Mouse (Mus musculus) cerebellum, adult 8-10 months (tissue): ENCODE measurements around the gene Ctcfl.

Experiments
- DNase-seq: peaks from one replicate; pipeline ENCODE4 v3.0.0; 2022

The Ctcfl gene

DNA sequence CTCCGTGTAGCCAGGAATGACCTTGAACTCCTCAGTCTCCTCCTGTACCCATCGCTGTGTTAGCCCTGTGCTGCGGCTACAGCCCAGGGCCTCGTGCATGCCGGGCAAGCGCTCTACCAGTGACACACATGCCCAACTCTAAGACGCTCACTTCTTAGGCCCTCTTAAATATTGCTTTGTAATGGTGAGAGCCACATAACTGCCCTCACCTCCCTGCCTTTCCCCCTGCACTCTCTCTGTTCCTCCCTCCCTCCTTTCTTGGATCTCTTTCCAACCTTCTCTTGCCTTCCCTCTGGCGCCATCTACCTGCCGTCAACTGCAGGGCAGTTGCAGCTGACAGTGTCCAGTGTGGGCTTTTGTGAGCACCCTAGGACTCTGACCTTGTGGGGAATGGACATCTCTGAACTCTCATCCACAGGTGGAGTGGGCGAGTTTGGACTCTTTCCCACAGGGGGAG, 38.5 kb downstream of the Ctcfl start:
- DNase-seq: peak; percentile 45

DNA sequence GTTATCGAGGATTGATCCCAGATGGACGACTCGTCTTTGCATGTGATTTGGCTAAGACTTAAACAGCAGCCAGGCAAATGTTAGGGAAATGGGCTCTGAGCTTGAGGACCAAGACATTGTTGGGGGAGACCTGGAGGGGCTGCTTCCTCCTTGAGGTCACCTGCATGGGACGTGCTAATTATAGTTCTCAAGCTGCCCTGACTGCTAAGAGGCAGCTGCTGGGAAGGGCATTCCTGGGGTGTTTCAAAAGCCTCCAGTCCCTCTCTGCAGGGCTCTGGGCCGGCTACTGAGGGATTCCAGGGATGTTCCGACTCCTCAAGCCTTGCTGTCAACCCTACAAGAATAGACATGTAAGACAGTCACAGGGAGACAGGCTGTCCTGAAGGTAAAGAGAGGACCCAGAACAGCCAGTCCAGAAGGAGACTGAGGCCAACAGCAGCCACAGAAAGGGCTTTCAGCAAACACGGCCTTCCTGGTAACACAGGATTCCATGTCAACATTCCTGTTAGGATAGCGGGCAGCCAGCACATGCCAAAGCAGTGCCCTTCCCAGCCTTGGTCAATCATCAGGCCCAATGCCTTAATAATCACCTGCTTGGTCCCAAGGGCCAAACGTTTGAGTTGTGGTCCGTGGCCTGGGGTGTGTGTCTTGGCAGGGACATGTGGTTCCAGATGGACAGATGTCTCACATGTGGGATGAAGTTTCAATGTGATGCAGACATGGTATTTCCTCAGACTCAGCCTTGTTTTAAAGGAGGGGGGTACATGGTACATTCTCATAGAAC, 39.4 kb downstream of the Ctcfl start:
- no peak for DNase-seq

DNA sequence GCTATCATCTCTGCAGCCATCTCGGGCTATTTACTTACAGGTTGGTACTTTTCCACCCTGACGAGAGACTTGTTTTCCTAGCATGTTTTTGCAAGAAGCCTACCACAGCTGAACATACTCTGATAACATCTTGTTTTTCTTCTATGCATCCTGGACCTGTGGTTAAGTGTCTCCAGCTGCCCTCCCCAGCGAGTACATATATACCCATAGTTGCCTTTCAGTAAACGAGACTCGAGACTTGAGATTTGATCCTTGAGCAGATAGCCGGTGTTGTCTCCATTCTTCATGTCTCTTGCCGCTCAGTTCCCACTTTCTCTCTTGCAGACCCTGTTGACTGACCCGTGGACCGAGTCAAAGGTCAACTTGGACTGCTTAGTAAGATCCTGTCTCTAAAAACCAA, 42.4 kb downstream of the Ctcfl start:
- no peak for DNase-seq

DNA sequence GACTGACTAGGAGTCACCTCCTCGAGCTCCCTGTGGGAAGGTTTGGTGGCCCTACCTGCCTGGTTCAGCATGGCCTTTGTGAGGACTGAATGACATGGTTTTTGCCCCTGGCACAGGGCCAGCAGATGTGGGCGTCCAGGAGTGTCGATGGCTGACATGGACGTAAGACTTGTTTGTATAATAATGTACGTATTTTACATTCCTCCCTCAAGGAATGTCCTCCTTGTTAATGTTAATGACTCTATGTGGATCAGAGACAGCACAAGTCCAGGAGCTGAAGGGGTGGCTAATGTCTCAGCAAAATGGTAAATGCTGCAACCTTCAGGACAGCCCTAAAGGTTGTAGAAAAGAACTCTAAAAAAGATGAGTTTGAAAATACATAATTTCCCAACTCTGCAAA, 45.7 kb downstream of the Ctcfl start:
- no peak for DNase-seq

DNA sequence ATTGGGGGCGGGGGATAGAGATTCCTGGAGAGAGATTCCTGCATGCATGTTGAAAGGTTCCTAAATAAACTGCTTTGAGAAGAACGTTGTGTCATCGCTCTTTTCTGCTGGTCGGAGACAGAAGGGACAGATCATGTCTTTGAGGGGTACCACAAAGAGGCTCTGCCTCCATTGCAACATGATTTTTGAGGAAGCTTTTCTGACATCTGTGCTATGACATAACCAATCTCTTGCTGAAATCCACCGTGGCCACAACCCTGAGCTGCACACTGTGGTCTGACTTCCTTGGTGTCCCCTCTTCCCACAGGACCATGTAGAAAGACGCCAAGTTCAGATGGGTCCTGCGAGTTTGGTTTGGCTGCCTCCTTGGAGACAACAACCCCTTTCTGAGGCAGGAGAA, 46.4 kb downstream of the Ctcfl start:
- no peak for DNase-seq

DNA sequence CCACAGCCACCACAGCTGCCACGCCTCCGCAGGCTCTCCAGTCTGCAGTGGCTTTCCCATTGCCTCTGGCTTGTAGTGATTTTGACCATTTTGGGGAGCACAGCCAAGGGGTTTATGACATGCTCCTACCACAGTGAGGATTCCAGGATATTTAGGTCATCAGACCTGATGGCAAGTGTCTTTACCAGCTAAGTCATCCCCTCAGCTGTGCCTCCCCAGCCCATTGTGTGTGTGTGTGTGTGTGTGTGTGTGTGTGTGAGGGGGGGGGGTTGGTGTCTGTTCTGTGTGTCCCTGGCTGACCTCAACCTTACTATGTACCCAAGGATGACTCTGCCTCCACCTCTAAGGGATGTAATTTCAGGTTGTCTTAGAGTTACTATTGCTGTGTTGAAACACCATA, 54.5 kb downstream of the Ctcfl start:
- no peak for DNase-seq

DNA sequence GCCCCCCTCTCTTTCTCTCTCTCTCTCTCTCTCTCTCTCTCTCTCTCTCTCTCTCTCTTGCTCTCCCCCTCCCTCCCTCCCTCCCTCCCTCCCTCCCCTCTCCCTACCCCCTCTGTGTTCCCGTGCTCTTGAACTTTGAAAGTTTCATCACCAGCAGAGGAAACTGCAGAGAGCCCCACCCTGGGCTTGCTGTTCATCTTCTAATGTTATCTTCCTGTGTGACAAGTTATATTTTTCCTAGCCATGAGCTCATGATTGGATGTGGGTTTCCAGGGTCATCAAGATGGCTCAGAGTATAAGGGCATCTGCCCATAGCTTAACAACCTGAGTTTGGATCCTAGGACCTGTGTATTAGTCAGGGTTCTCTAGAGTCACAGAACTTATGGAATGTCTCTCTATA, 56.1 kb downstream of the Ctcfl start:
- DNase-seq: no peak

DNA sequence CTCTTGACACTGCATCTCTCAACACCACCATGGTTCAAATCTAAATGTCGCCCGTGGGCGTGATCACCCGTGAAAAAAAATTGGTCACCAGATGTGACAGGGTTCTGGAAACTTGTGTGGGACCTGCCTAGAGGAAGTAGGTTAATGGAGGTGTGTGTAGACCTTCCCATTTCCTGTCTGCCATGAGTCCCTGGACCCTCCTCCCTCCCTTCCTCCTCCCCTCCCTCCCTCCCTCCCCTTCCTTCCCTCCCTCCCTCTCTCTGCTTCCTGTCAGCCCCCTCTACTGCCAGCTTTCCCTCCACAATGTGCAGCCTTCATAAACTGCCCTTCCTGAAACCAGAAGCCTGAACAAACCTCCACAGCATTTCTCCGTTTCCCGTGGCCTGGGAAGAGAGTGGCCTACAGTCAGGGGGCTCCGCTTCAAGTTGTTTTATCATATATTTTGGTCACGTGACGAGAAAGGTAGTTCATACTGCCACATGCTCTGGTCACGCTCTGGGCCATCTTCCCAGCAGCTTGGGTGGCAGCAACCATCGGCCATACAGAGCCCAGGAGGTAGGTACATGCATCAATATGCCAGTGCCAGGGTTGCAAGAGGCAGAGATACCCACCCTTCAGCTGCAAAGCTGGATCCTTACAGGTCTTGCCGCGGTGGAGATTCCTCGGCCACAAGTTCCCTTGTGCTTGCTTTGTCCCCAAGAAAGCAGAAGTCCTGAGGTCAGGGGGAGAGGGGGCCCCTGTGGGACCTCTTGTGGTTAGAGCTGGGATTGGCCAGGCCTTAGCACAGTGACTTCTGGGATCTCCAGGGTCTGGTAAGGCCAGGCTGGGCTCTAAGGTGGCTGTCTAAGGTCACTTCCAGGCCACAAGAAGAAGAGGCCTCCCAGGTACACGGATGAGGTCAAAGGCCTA, 57.6 kb downstream of the Ctcfl start:
- no peak for DNase-seq

DNA sequence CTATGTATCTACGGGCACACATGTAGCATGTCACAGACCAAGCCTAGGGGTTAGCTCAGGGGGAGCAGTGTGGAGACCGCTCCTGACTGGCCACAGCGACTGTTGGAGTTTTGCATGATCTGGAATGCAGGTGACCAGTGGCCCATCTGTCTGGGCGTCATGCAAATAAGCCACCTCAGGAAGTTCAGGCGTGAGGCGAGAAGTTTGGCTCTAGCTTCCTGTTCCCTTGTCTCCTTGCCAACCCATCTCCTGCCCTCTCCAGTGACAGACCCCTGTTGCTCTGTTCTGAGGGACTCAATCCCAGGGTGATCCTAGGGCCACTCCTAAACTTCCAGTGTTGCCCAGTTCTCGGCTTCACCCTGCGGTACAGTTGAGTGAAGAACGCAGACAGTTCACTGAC, 58.9 kb downstream of the Ctcfl start:
- DNase-seq: no peak

DNA sequence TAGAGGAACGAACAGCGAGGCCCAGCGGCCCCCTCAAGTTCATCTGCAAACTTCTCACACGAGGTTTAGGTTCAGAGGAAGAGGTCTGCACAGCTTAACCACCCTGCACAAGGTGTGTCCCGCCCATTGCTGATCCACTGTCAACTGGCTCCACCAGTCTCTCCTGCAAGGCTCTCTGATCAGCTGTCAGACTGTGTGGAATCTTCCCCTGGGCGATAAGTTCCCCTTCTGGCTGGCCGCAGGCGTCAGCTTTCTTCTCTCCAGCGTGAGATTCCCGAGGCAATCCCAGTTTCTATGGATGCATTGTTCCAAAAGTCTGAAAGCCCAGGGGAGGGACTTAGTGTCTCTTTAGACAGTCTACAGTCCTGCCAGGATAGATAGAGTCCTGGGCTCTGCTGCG, 61.1 kb downstream of the Ctcfl start:
- no peak for DNase-seq

DNA sequence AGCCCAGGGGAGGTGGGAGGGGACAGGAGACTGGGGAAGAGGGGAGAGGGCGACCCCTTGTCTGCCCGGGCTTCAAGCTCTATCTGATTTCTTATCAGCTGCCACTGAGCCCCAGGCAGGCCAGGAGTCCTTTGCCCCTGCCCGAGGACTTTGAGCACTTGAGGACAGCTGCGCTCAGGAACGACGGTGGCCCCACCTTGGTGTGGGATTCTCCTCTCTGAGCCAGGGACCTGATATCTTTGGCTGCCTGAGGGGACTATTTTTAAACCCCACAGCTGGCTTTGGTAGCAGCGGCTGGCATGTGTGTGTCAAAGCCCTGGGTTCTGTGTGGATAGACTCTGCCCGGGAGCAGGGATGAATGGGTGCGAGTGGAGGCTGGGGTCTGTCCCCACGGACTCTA, 61.7 kb downstream of the Ctcfl start:
- DNase-seq: no peak

DNA sequence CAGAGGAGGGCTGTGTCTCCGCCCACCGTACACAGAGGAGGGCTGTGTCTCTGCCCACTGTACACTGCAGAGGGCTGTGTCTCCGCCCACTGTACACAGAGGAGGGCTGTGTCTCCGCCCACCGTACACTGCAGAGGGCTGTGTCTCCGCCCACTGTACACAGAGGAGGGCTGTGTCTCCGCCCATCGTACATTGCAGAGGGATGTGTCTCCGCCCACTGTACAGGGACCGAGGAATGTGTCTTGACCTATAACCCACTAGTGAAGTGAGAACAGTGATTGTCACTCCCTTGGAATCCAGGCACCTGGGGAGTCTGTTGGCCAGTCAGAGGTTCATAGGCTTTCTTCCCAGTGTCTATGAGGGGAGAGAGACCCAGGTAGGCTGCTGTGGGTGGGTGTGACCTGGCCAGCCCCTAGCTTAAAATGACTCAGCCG, 62.4 kb downstream of the Ctcfl start:
- DNase-seq: no peak

DNA sequence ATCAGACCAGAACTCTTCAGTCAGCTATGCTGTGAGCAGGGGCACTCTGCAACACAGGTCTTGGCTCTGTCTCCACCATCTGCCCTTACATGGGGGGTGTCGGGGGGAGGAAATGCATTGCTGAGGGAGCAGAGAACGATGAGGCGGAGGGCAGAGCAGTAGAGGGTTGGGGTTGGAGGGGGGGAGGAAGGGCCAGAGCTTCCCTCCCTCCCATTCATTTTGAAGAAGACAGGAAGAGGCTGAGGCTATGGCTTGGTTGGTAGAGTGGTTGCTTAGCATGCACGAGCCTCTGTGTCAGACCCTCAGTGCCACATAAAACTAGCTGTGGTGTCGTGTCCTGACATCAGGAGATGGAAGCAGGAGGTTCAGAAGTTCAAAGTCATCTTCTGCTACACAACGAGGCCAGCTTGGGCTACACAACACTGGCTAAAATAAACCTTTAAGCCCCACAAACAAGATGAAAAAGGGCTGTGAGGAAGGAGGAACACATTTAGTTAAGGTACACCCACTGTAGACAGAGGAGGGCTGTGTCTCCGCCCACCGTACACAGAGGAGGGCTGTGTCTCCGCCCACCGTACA, 62.9 kb downstream of the Ctcfl start:
- no peak for DNase-seq

DNA sequence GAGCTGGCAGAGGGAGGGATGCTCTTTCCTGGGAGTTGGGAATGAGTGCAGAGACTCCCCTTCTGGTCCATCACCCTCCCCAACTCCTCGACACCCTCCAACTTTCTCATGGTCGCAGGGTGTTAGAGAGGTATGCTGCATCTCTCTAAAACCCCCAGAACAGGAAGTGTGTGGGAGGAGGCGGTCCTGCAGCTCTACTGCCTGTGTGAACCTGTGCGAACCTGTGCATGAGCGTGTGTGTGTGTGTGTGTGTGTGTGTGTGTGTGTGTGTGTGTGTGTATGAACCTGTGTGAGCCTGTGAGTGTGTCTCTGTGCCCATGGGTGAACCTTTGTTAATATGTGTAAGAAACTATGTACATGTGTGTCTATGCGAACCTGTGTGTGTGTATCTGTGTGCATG, 65.5 kb downstream of the Ctcfl start:
- DNase-seq: no peak

DNA sequence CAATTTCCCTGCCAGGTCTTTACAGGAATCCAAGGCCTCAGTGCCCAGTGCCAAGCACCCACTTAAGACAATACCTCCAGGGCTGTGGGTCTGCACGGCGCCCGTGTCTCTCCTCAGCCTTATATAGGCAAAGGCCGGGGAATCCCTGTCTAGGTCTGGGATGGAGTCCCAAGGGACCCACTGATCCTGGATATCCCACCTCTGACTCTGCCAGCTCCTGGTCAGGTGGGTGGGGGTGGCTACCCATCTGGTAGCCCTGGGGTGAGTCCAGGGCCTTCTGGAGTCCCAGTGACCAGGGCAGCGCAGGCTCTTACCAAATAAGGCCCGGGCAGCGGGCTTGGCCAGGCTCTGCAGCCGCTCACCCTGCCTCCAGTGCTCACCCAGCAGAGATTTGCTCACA, 66.4 kb downstream of the Ctcfl start:
- DNase-seq: no peak

DNA sequence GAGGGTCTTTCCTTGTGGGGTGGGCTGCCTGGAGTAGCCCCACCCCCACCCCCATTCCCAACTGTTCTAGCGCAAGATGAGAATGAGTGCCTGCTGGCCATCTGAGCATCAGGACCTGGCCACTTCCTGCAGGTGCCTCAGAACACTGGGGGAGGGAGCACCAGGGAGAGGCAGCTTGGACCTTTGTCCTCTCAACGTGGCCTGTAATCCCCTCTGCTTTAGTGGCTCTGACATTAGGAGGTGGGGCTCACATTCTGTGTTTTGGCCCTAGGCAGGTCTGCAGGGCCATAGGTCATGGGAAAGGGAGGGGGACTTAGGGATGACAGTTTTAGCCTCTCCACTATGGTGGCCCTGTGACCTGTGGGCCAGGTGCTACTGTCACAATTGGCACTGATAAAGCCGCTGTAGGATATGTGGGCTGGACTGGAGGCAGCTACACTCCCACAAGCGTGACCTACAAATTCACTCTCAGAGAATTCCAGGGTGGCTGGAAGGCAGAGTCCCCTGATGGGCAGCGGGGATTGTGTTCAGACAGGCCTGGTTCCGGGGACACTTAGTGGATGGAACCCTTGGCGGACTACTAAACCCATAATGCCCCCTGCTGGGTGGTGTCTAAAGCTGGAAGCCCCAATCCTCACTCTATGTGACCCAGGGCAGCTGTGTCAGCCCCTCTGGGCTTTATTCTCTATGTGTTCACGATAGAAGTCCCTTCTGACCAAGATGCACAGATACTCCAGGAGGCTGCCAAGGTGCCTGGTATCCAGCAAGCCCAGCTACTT, 68.5 kb downstream of the Ctcfl start:
- no peak for DNase-seq

DNA sequence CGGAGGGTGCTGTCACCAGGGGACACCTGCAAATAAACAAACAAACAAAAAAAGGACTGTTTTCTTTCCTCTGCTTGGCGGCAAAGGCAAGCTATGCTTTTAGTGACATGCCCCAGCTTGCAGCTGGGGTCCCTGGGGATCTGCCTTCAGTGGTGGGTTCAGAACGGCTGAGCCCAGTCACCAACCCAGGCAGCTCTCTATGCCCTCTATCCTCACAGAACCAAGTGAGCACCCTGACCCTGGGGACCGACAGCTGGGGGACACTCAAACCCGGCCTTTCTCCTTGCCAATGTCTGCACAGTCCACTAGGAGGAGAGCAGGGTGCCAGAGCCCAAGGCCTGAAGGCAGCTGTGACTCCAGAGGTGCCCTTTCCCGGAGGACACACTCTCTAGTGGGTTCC, 69.5 kb downstream of the Ctcfl start:
- DNase-seq: no peak

DNA sequence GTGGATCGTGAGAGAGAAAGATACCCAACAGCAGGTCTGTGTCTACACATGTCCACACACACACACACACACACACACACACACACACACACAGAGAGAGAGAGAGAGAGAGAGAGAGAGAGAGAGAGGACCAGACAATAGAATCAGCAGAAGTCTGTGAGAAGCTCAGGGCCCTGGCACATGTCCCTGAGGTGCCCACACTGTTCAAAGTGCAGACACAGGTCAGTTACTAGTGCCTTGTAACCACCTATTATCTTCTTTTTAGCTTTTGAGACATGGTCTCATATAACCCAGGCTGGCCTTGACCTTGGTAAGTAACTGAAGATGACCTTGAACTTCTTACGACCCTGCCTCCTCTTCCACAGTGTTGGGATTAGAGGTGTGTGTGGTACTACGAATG, 70.1 kb downstream of the Ctcfl start:
- no peak for DNase-seq

DNA sequence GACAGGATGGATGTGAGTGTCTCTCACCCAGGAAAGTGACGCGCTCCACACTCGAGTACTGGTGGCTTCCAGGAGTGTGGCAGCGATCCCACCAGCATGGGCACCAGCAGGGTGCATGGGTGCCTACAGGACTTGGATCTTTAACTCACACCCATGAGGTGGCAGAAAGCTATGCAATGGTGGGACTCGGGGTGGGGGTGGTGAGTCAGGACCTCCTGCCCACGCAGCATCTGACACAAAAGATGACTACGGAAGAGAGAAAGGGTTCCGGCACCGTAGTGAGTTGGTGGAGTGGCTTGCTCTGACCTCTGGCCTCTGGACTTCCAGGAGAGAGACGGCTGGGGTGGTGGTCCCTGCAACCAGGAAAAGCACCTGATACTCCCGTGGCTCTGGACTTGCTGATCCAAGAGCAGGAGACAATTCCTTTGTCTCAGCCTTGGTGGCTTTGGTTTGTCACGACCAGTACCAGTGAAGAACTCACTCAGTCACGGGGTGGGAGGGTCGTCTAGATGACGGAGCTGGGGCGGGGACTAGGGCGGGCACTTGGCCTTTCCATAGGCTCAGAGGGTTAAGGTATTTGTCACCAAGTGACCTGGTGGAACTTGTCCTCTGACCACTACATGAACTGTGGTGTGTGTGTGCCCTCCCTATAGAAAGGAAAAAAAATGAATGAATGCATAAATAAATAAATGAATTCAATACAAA, 71.1 kb downstream of the Ctcfl start:
- DNase-seq: no peak

DNA sequence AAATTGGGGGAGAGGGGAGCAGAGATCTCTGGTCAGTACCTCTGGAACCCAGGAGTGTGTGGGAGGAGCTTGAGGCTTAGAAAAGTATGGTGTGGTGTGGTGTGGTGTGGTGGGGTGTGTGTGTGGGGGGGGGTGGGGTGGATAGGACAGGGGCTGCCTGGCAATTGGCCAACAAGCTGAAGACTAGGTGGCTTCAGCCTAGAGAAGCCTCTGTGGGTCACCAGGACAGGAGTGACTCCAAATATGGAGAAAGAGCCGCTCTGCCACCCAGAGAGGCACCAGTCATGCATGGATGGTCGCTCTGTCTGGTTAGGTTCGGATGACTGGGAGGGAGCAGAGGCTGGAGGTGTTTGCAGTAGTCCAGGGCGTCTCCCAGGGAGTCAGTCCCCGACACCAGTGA, 71.9 kb downstream of the Ctcfl start:
- no peak for DNase-seq

DNA sequence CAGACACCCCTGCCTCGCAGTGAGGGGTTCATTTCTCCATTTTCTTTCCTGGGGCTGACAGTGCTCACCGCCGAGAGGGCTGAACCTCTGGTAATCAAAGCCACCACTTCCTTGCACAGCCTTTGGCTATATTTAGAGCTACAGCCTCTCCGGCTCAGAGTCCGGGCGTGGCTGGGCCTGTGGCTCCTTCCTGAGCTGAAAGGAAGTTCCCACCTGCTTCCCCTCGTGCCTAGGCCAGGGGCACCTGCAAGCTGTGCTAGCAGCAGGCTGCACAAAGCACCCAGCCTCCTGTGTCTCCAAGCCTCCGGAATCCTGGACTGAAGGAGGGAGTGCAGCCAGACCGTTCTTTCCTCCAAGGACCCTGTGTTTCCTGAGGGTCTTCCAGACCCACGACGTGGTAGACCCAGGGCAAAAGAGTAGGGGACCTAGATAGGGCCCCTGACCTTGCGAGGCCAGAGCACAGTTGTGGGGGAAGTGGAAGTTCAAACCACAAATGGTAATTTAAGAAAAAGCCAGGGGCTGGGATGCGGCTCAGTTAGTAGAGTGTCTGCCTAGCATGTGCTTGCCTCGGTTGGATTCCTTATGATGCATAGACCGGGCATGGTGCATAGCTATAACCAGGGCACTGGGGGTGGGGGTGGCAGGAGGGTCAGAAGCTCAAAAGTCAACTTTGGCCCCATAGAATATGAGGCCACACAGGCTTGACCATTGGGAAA, 72.6 kb downstream of the Ctcfl start:
- DNase-seq: no peak
